Comparison of ENCODE assay signal across 14 mouse cellular contexts in genomic region chr4:134994205-134994604, GRCm38 (mm10).
DNase-seq lines count a peak whose midpoint lies in the region; ATAC-seq and TF ChIP-seq lines count a peak whose summit lies in the region.
"Had no signal": no experiment of that assay in that cellular context is flagged by ENCODE, and none has a peak within 500 bp of the region (broad histone marks: within the 10 kb centered on the region; RNA-seq: fewer than 3 reads in every experiment).

No protein-coding gene starts in this region.

- no peak for DNase-seq in forebrain, postnatal 0 days
- DNase-seq in lung, embryonic 14.5 days = no peak
- no peak for DNase-seq in lung, postnatal 4 days
- DNase-seq in cerebellum, adult 18-20 months = peak; percentile 93
- DNase-seq in heart, postnatal 10 days = peak; percentile 50 to 56
- no peak for DNase-seq in kidney, adult 9 months
- no peak for DNase-seq in ovary, adult 18-20 months (ENCODE audit: low spot score)
- DNase-seq: gastrocnemius, adult 2 months; kidney, postnatal 10 days; lung, postnatal 14 days had no signal

- no peak overlapping the region for H3K9ac ChIP-seq in forebrain, postnatal 0 days
- H3K9ac ChIP-seq in forebrain, embryonic 12.5 days = no peak overlapping the region
- H3K9ac ChIP-seq in lung, embryonic 14.5 days = no peak overlapping the region
- H3K9ac ChIP-seq: hindbrain, embryonic 12.5 days; midbrain, embryonic 15.5 days; stomach, embryonic 15.5 days had no signal

- H3K27ac ChIP-seq in forebrain, postnatal 0 days (ENCODE audit: low read depth, low read length) = no peak overlapping the region
- H3K27ac ChIP-seq in forebrain, embryonic 12.5 days = no peak overlapping the region
- H3K27ac ChIP-seq in lung, embryonic 14.5 days (ENCODE audit: low read depth) = no peak overlapping the region
- H3K27ac ChIP-seq: gastrocnemius, adult 2 months; hindbrain, embryonic 12.5 days; midbrain, embryonic 15.5 days; stomach, embryonic 15.5 days had no signal

- H3K27me3 ChIP-seq in forebrain, postnatal 0 days (ENCODE audit: insufficient read depth, low read length) = no peaks in the 10 kb centered on the region
- peaks cover 25% of the 10 kb centered on the region; the same call in 1 of the 2 replicates for H3K27me3 ChIP-seq in forebrain, embryonic 12.5 days
- H3K27me3 ChIP-seq in lung, embryonic 14.5 days (ENCODE audit: insufficient read depth, low read length) = no peaks in the 10 kb centered on the region
- H3K27me3 ChIP-seq: midbrain, embryonic 15.5 days; stomach, embryonic 15.5 days had no signal

- peak; percentile 23; the same call in 1 of the 2 replicates for ATAC-seq in forebrain, postnatal 0 days
- ATAC-seq in forebrain, embryonic 12.5 days (ENCODE audit: low FRiP score) = no peak
- ATAC-seq in lung, embryonic 14.5 days (ENCODE audit: insufficient read depth) = no peak
- ATAC-seq: midbrain, embryonic 15.5 days had no signal

- TF ChIP-seq CTCF in forebrain, postnatal 0 days (IDR thresholded peaks at IDR 0.05; ENCODE audit: low read depth) = no peak
- 0 out of 2 replicates have a peak, but pooled peaks have one; percentile 19 for TF ChIP-seq CTCF in lung, embryonic 14.5 days (IDR thresholded peaks at IDR 0.05; ENCODE audit: low read depth)

- 56% methylated on average over 2 of the region's 2 CpGs for WGBS in forebrain, postnatal 0 days
- WGBS in forebrain, embryonic 12.5 days = 81% methylated on average over 2 of the region's 2 CpGs
- 72% methylated on average over 2 of the region's 2 CpGs for WGBS in lung, embryonic 14.5 days

- no peaks in the 10 kb centered on the region for H3K9me3 ChIP-seq in forebrain, postnatal 0 days (ENCODE audit: low read length)
- H3K9me3 ChIP-seq in forebrain, embryonic 12.5 days = no peaks in the 10 kb centered on the region
- H3K9me3 ChIP-seq in lung, embryonic 14.5 days (ENCODE audit: low read depth, low read length) = no peaks in the 10 kb centered on the region
- H3K9me3 ChIP-seq: hindbrain, embryonic 12.5 days; midbrain, embryonic 15.5 days; stomach, embryonic 15.5 days had no signal

- no peaks in the 10 kb centered on the region for H3K36me3 ChIP-seq in forebrain, postnatal 0 days (ENCODE audit: insufficient read depth)
- no peaks in the 10 kb centered on the region for H3K36me3 ChIP-seq in forebrain, embryonic 12.5 days (replicated peaks)
- no peaks in the 10 kb centered on the region for H3K36me3 ChIP-seq in lung, embryonic 14.5 days (ENCODE audit: insufficient read depth)
- H3K36me3 ChIP-seq: hindbrain, embryonic 12.5 days; midbrain, embryonic 15.5 days; stomach, embryonic 15.5 days had no signal

- H3K4me2 ChIP-seq in forebrain, postnatal 0 days (ENCODE audit: low read depth) = no peak overlapping the region
- H3K4me2 ChIP-seq in forebrain, embryonic 12.5 days = no peak overlapping the region
- no peak overlapping the region for H3K4me2 ChIP-seq in lung, embryonic 14.5 days
- H3K4me2 ChIP-seq: hindbrain, embryonic 12.5 days; midbrain, embryonic 15.5 days; stomach, embryonic 15.5 days had no signal

- intact Hi-C loops in heart, postnatal 10 days (cut with DNase I) = no loop called here

- H3K4me1 ChIP-seq in forebrain, postnatal 0 days (ENCODE audit: insufficient read depth) = no peaks in the 10 kb centered on the region
- H3K4me1 ChIP-seq in forebrain, embryonic 12.5 days = peaks cover 9% of the 10 kb centered on the region; the same call in 1 of the 2 replicates
- no peaks in the 10 kb centered on the region for H3K4me1 ChIP-seq in lung, embryonic 14.5 days (ENCODE audit: insufficient read depth)

- H3K4me3 ChIP-seq in forebrain, postnatal 0 days (ENCODE audit: low read depth, low read length) = no peak overlapping the region
- H3K4me3 ChIP-seq in forebrain, embryonic 12.5 days (replicated peaks) = no peak overlapping the region
- H3K4me3 ChIP-seq in lung, embryonic 14.5 days (ENCODE audit: low read depth, low read length) = no peak overlapping the region
- H3K4me3 ChIP-seq: gastrocnemius, adult 2 months; hindbrain, embryonic 12.5 days; midbrain, embryonic 15.5 days; stomach, embryonic 15.5 days had no signal

Comparison
In these comparisons a context has a peak if more than half of its experiments do, and no peak if none do; other contexts are left out.
1. DNase-seq: peak in cerebellum, adult 18-20 months (2 of 2) and heart, postnatal 10 days (2 of 2); none in forebrain, postnatal 0 days (single experiment), lung, embryonic 14.5 days (single experiment), lung, postnatal 4 days (0 of 2), kidney, adult 9 months (single experiment) and ovary, adult 18-20 months (single experiment).